Mouse (Mus musculus) urinary bladder, postnatal 25 days (tissue): ENCODE results near the gene Agtpbp1.

Source experiments
- DNase-seq: peaks from one replicate; pipeline ENCODE4 v3.0.0; 2022; ENCODE audit warnings: low spot score

Gene Agtpbp1

DNA sequence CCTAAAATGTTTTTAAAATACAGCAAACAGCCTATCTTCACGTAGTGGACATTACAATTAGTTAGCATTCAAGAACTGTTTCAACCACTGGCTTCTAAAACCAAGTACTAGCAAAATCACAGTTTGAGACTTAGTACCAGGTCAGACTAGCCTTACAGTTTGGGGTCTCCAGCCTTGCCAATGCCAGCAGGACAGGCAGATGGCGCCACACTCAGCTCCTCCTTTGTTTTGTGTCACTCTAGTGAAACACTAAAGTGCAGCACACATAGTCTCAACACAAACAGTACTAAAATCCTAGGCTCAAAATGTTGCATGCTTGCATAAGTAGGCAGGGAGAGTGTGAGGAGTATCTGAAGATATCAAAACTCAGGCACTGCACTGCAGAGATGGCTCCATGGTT is 53.8 kb downstream of the Agtpbp1 start:
- DNase-seq, result no peak

DNA sequence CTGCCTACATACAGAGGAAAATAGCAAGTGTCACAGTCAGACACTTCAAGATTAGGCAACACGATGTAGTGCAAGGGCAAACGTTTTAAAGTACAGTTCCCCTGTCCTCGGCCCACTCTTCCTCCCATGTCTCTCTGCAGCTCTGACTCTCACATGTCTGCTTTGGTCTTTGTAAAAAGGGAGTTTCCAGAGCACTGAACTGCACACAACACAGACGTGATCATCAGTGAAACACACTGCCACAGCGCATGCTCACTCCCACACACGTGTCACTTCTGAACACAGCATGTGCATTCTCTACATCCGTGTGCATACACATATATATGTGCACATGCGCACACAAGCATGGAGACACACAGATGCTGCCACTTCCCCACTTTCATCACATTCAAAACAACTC is 54.5 kb downstream of the Agtpbp1 start:
- DNase-seq, result no peak

- DNase-seq, result no peak
Observed at GRCm38 (mm10) chr13:59521271-59522064, 63.6 kb downstream of the Agtpbp1 start.

GRCm38 (mm10) chr13:59520834-59521233 is 64.2 kb downstream of the Agtpbp1 start:
- no peak for DNase-seq

DNA sequence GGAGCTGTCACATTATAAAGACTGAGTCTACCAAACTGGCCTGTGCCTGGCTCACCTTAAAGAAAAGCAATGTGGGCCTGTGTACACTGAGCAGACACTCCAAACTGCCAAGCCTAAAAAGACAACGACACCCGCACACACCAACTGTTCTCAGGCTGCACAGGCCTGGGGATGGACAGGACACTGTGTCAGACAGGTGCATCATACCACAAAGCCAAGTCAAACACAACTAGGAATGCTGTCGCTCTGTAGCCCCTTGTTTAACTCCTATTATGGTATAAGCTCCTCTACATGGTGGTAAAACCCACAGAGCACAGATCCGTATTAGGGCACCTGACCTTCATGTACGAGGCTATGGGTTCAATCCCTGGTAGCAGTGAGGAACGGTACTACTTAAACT is 65.5 kb downstream of the Agtpbp1 start:
- DNase-seq, result no peak

GRCm38 (mm10) chr13:59518016-59518415 is 67.0 kb downstream of the Agtpbp1 start:
- DNase-seq, result no peak

DNA sequence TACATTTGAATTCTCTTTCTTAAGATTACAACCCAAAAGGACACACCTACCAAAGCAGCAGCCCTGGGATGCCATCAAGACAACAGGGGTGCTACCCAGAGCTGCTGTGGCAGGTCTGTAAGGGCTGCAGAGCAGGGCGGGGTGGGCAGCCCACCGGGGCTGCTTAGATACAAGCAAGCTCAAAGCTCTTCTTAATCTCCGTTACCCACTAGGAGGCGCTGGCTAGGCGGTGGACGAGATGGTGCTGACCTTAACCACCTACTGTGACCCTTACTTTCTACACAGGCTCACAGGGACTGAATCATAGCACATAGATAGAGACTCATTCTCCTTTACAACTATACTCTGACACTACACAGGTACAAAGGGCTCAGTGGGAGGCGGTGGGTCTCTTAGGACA is 70.0 kb downstream of the Agtpbp1 start:
- DNase-seq, result peak; percentile 25

GRCm38 (mm10) chr13:59509644-59510366 is 75.2 kb downstream of the Agtpbp1 start:
- no peak for DNase-seq

DNA sequence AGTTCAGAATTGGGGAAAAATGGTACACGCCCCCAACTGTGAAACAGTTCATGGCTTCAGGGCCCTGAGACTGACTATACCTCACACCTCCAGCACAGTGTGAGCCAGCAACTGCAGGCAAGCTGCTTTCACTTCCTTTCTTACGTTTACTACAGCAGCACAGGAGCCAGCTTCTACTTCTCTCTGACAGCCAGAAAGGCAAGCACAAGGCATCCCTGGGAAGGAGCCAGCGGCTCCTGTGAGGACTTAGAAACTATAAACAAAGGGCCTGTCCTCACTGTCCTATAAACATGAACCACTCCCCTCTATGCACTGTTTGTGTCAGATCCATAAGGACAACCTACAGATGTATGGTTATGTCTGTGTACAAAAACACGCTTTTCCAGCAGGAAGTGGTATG is 76.4 kb downstream of the Agtpbp1 start:
- no peak for DNase-seq

- DNase-seq, result no peak
Observed at GRCm38 (mm10) chr13:59506450-59506849, 78.6 kb downstream of the Agtpbp1 start.

GRCm38 (mm10) chr13:59505867-59506266 is 79.2 kb downstream of the Agtpbp1 start:
- no peak for DNase-seq

DNA sequence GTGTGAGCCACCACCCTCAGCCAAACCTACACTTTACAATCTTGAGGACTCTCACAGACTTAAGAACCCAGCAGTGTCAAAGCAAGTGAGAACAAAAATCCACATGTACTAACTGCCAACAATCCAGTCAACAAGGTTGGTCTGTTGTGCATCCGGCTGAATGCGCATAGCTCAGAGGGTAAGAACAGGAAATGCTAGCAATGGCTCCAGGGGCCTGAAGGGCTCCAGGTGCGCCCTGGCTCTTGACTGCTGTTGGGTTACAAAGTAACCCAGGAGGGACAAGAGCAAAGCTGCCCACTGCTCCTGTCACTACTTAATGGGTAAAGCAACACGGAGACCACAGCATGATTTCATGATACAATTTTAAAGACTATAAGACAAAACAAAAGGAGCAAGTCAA is 81.4 kb downstream of the Agtpbp1 start:
- no peak for DNase-seq

DNA sequence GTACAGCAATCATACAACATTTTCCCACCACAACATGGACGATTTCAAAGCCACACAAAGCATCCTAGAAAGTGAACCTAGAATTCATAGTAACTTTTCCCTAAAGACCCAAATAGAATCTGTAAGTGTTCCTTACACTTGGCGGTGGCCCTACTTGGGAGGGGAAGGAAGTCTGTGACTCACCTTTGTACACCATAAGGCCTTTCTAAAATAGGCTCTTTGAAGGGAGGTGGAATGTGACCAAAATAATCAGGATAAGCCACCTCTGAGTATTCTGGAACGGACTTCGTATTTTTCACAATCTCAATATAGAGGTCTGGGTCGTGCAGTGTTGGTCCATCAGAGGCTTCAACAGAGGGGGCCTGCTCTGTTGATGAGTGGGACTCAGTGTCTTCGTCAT is 85.2 kb downstream of the Agtpbp1 start:
- DNase-seq, result no peak

DNA sequence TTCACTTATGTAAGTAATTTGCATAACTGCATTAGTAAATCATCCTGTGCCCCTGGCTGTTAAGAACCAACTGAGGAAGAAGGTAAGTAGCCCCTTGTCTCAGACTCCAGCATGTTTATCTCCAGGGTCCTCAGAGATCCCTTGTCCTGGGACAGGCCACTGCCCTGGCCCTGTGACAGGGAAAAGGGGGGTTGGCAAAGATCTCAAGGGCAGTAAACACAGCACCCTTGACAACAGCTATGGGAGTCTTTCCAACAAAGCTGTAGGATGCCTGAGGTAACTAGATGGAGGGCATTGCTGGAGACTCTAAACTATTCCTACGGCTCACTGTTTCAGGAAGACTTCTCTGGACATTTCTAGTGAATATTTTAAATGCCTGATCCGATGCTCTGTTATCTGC is 85.7 kb downstream of the Agtpbp1 start:
- DNase-seq, result no peak

DNA sequence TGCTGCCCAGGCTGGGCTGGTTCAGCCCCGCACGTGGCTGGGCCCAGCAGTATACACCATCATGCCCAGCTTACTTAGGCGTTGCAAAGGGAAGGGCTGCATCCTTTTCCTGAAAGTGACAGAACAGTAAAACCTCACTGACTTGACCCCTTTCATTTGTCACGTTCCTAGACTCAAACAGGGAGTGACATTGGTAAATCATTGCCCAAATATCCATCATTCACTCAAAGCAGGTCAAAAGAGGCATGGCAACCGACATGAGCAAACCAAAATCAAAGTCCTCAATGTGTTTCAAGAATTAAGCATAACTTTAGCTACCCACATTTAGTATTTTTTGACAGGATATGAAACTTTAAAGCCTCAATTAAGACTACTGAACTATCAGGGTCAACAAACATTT is 86.8 kb downstream of the Agtpbp1 start:
- no peak for DNase-seq

DNA sequence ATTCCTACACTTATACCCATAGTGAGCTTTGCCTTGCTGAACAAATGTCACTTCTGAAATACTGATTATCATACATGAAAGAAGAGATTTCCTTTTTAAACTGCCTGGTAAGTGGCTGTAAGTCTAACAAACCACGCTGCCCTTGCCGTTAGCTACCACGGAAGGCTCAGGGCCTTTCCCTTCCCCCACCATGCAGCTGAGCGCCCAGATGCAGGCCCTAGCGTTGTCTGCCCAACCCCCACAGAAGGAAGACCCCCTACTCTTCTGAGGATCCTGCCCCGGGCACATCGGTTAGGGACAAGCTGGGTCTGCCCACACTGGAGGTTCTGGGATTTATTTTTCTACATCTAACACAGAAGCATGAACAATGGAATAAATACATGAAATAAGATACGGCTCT is 89.2 kb downstream of the Agtpbp1 start:
- DNase-seq, result no peak

DNA sequence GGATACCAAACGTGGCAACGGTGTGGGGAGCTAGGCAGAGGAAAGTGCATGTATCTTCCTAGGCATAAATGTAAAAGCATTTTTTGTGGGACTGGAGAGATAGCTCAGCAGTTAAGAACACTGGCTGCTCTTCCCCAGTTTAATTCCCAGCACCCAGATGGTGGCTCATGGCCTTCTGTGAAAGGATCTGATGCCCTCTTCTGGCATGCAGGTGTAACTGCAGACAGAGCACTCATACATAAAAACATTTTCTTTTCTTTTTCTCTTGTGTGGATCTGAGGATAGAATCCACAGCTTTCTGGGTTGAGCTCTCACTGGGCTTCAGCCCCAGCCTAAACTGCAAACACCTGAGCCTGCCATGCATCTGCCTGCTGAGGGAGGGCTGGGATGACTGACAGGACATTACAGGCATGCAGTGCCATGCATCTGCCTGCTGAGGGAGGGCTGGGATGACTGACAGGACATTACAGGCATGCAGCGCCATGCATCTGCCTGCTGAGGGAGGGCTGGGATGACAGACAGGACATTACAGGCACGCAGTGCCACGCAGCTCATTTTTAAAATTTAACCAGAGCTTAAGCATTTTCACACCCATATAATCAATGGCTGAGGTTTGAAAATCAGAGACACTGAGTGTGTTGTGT is 90.3 kb downstream of the Agtpbp1 start:
- no peak for DNase-seq

GRCm38 (mm10) chr13:59490726-59491125 is 94.3 kb downstream of the Agtpbp1 start:
- no peak for DNase-seq

DNA sequence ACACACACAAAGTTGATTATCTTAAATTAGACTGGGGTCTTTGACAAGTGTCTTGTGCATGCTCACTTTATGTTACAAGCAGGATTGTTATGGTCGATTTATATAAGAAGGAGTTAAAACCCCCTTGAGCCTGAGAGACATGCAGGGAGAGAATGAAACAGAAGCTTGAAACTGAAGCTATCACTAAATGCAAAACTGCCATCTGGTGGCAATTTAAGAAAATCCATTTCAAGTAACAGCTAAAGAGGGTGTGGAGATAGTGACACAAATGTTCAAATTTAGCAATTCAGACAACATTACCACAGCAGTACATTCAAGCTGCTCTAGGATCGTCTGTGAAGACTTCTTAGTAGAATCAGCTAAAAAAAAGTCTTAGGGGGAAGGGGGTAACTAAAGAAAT is 95.9 kb downstream of the Agtpbp1 start:
- no peak for DNase-seq

DNA sequence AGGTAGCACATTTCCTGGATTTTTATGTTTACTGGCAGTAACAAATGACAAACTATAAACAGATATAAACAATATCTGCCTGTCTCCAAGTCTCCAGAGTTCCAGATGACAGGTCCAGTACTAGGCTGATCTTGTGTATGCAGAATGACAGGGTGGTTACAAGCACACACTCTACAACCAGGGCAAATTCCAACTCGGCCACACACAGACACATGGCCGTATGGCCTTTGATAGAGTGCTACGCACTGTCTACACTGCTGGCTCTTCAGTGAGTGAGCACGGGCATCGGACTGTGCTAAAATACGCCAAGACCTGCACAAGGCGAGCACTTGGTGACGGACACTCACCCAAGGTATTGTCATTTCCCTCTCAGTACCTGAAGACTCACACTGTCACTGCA is 97.7 kb downstream of the Agtpbp1 start:
- no peak for DNase-seq

DNA sequence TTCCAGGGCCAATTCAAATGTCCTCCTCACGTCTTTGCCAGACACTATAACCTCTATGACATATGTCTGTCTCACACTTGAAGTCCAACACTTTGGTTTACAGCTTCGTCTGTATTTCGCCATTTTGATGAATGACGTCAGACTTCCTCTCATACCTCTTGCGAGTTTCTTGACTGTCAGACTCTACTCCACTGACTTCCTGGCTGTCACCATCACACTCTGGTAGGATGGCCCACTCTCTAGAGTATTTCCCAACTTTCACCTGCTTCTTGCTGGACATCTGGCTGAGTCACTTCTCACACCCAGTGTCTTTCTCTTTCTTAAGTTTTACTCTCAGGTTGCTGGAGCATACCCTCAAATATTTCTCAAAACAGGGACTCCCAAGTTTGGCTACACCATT is 98.8 kb downstream of the Agtpbp1 start:
- no peak for DNase-seq

DNA sequence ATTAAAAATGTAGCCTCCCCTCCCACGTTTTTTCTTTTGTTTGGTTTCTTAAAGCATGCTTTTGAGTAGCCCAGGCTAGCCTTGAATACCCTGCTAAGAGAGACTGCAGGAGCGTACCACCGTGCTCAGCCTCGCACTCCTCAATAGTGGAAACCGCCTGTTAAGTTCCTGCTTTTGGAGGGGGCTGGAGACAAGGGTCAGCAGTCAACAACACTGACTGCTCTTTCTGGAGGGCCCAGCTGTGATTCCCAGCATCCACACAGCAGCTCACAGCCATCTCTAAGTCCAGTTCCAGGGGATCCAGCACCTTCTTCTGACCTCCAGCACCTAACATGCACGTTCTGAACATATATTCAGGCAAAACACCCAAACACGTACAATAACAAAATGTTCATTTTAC is 99.6 kb downstream of the Agtpbp1 start:
- DNase-seq, result no peak

DNA sequence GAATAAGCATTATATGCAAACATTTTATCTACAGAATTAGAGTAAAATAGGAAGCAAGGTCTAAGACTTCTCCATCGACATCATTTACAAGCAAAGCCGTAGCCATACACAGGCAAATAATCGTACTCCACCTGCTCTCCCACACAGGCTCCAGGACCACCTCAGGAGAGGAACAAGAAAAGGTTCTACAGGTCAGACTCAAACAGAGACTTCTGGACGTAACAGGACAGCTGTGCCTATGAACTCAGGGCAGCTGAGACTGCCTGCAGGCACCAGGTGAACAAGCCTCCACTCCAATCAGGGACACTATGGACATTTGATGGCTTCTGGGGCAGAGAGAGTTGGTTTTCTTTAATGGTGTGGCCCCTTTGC is 103.6 kb downstream of the Agtpbp1 start:
- no peak for DNase-seq
